Mouse (Mus musculus): ENCODE results near the gene Slc27a3.

DNA sequence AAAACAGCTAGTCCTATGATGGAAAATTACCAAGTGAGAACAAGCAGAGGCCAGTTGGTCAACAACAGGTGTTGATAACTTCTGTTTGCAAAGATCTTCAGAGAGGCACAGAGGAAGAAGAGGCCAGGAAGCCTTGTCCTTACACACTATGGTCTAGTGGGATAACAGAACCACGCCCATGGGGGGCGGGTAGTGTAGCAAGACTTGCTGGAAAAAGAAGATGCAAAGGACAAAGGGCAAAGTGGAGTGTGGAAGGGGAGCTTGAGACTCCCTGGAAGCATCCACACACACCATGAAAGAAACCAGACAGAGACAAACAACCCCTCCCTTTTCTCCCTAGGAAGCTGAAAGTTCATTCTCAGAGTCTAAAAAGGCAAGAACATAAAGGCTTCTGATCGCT is 39.8 kb upstream of the Slc27a3 start:
- no peak for TF ChIP-seq POLR2A (IDR thresholded peaks at IDR 0.05; ENCODE audit: borderline replicate concordance, low read depth, low read length)
- no peak for TF ChIP-seq CTCF (IDR thresholded peaks at IDR 0.05; ENCODE audit: low read depth, low read length)
